Mouse (Mus musculus) olfactory bulb, adult 2 months (tissue): ENCODE data around the gene Cd3eap.

Source experiments
- CTCF ChIP-seq: fragments of 200-500 bp; IDR thresholded peaks from 2 replicates; pipeline ENCODE4 v1.5.1; 2012; ENCODE audit warnings: low read depth, mild to moderate bottlenecking, low read length, moderate library complexity; ENCODE audit not compliant: insufficient read depth
- POLR2A ChIP-seq: fragments of 200-500 bp; IDR thresholded peaks from 2 replicates; pipeline ENCODE4 v1.6.1; 2012; ENCODE audit warnings: mild to moderate bottlenecking, low read depth, low read length, moderate library complexity; ENCODE audit not compliant: insufficient read depth

- TF ChIP-seq CTCF (no peak), POLR2A (no peak)
Measured at GRCm38 (mm10) chr7:19403731-19404296, 44.5 kb upstream of the Cd3eap start, which contains the start of gene Klc3.
